Mouse (Mus musculus) ES-Bruce4 (cell line): ENCODE measurements around the gene Pde6c.

Experiments
- CTCF ChIP-seq: IDR thresholded peaks from one replicate; pipeline ENCODE4 v1.8.1; 2011; ENCODE audit warnings: low read depth, low read length
- EP300 ChIP-seq: IDR thresholded peaks from 2 replicates; pipeline ENCODE4 v1.6.1; 2011; ENCODE audit warnings: low read depth, low read length; ENCODE audit not compliant: insufficient read depth
- POLR2A ChIP-seq: IDR thresholded peaks from one replicate; pipeline ENCODE4 v1.8.1; 2011; ENCODE audit warnings: low read length; ENCODE audit not compliant: insufficient read depth

DNA sequence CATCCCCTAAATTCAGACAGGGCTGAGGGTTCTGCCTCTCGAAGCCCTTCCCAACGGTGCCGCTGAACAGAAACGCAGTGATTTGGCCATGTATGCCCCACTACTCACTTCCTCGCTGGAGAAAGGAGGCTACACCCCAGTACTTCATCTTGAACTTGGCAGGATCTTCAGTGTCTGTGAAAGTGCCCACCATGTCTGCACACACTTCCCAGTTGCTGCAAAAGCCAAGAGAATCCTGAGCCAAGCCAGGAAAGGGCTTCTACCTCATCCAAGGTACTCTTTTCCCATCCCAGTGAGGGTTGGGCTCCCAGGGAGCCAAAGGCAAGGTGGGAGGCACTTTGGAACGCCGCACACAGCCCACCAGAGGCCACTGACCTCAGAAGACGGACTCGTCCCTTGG, 8.7 kb upstream of the Pde6c start:
- no peak for TF ChIP-seq POLR2A
- no peak for TF ChIP-seq CTCF
- TF ChIP-seq EP300: no peak
